Mouse (Mus musculus): ENCODE measurements around the gene Slc22a5.

- TF ChIP-seq POLR2A (IDR thresholded peaks at IDR 0.05; ENCODE audit: low read depth, low read length): no peak
- TF ChIP-seq CTCF (IDR thresholded peaks at IDR 0.05; ENCODE audit: borderline replicate concordance, insufficient read depth, low read length): no peak
Measured at GRCm38 (mm10) chr11:53903781-53904533, 12.5 kb upstream of the Slc22a5 start.
